ENCODE assay signal across 8 mouse cellular contexts in genomic region chr4:44065355-44066025, GRCm38 (mm10). TPM values are rescaled to one million over a fixed set of nuclear protein-coding genes. Genes with fewer than 3 reads are reported as not detected.
DNase-seq lines count a peak whose midpoint lies in the region; ATAC-seq and TF ChIP-seq lines count a peak whose summit lies in the region.

No protein-coding gene starts in this region.

- H3K27me3 ChIP-seq in Patski = no peaks in the 10 kb centered on the region
- no peaks in the 10 kb centered on the region for H3K27me3 ChIP-seq in hindbrain, embryonic 13.5 days

- peak; percentile 97 for TF ChIP-seq CTCF in Patski (IDR thresholded peaks at IDR 0.05)

- H3K4me3 ChIP-seq in hindbrain, embryonic 13.5 days = no peak overlapping the region

- CTCF ChIA-PET in Patski (lab: Charles Lee) = interaction anchor here (0.7 to 1.5 kb wide), 5 partner anchors 9 to 60 kb away, joined by 3 to 11 read pairs (median 3); no protein-coding TSS in a partner anchor

- POLR2A ChIA-PET in Patski (lab: Charles Lee) = interaction anchor here (0.6 kb wide), 1 partner anchor 234 kb away, joined by 4 read pairs; no protein-coding TSS in a partner anchor

- H3K4me1 ChIP-seq in hindbrain, embryonic 13.5 days (replicated peaks) = peaks cover 4% of the 10 kb centered on the region; the same call in 1 of the 2 replicates

- ATAC-seq in Patski = peak; percentile 44
- peak; percentile 68; the same call in 1 of the 2 replicates for ATAC-seq in hindbrain, embryonic 13.5 days (ENCODE audit: low FRiP score)

- no peak for DNase-seq in Patski (ENCODE audit: low read depth, low spot score)
- peak; percentile 94 to 95 for DNase-seq in cerebellum, postnatal 14 days
- DNase-seq in frontal cortex, postnatal 14 days (ENCODE audit: low spot score in 2 of 2) = peak; percentile 74 to 93
- peak; percentile 87 to 91 for DNase-seq in layer of hippocampus, postnatal 14 days (ENCODE audit: low spot score in 2 of 2)
- DNase-seq in lung, postnatal 14 days = peak; percentile 96
- DNase-seq in retina, embryonic 14.5 days (ENCODE audit: low spot score) = peak; percentile 92
- peak; percentile 90 to 95 for DNase-seq in thymus, postnatal 36 days

- in situ Hi-C loops in Patski (cut with MboI; ENCODE audit: low pct_unique_long_range_greater_than_20kb) = no loop called here

- H3K27ac ChIP-seq in hindbrain, embryonic 13.5 days = no peak overlapping the region

- WGBS in hindbrain, embryonic 13.5 days = 37% methylated on average over 16 of the region's 16 CpGs

- H3K9ac ChIP-seq in hindbrain, embryonic 13.5 days = peak overlapping the region; percentile 49; the same call in 1 of the 2 replicates

- no peak overlapping the region for H3K4me2 ChIP-seq in hindbrain, embryonic 13.5 days

- no peaks in the 10 kb centered on the region for H3K9me3 ChIP-seq in hindbrain, embryonic 13.5 days

- peaks cover 9% of the 10 kb centered on the region for H3K36me3 ChIP-seq in hindbrain, embryonic 13.5 days

RNA-seq across cellular contexts. Expression of gene Gne, which starts 18.5 kb away (rescaled TPM):
- polyA plus RNA-seq in Patski (2021) = 16.8 TPM
- 23.6 and 24.1 TPM in 2 replicates for polyA plus RNA-seq in hindbrain, embryonic 13.5 days (2015; fragmentation: Nextera tagmentation; extraction: Ambion mirVana)
- 10 to 100 TPM; 42.0 to 45.9 TPM for total RNA-seq in layer of hippocampus, postnatal 14 days (2021)
